Mouse (Mus musculus): ENCODE data around the gene Prkcd.
A peak's percentile ranks its signal among the peaks of the same experiment; 100 is the strongest.

The Prkcd gene

DNA sequence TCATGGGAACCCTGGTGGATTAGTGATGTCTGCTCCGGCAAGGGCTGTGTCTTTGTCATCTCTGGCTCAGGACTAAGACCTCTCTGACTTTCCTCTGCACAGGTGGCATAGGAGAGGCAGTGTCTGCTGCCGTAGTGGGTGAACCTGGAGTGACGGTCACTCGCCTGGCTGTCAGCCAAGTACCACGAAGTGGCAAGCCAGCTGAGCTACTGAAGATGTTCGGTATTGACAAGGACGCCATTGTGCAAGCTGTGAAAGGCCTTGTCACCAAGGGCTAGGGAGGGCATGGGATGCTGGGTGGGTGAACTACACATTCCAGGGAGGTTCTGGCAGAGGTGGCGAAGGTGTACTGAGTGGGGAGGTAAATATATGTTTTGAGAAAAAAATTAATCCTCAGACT lies 52.8 kb downstream of the Prkcd start:
- DNase-seq (ENCODE audit: low read depth), result no peak

GRCm38 (mm10) chr14:30572253-30572652 lies 53.8 kb downstream of the Prkcd start:
- DNase-seq (ENCODE audit: low read depth), result no peak

DNA sequence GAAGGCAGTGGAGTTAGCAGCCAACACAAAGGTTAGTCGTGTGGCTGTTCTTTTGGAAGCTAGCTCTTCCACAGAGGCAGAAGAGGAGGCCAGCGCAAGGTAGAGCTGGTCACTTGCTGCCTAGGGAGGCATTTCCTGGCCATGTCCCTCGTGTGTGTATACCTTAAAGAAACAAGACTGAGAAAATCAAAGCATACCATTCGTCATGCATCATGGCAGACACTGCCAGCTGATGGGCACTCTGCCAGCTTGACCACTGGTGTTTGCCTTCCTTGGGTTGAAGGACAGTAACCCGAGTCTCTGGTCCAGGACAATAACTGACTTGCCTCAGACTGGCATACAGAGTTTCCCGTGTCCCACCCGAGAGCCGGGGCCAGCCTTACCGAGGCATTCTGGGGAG lies 55.7 kb downstream of the Prkcd start:
- no peak for DNase-seq (ENCODE audit: low read depth)

- DNase-seq (ENCODE audit: low read depth), result no peak
Observed at GRCm38 (mm10) chr14:30568016-30568415, 58.0 kb downstream of the Prkcd start.

- DNase-seq (ENCODE audit: low read depth), result no peak
Observed at GRCm38 (mm10) chr14:30566317-30566716, 59.7 kb downstream of the Prkcd start.

- DNase-seq (ENCODE audit: low read depth), result no peak
Observed at GRCm38 (mm10) chr14:30564451-30564850, 61.6 kb downstream of the Prkcd start.

DNA sequence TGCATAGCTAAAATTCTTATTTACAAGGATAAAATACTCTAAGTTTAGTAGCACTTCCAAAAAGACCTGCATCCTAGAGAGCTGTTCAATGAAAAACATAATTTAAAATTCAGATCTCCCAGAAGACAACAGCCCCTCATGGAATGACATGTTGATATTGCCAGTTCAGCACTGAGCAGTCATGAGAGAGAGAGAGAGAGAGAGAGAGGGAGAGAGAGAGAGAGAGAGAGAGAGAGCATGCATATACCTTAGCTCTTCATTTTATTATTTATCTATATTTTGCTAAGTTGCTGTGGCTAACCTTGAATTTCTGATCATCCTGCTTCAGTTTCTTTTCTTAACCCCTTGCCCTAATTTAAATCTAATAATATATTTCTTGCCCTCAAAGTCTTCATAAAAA lies 63.7 kb downstream of the Prkcd start:
- no peak for DNase-seq (ENCODE audit: low read depth)

GRCm38 (mm10) chr14:30561470-30562187 lies 64.4 kb downstream of the Prkcd start:
- DNase-seq (ENCODE audit: low read depth), result peak; percentile 87

GRCm38 (mm10) chr14:30560803-30561389 lies 65.1 kb downstream of the Prkcd start:
- DNase-seq (ENCODE audit: low read depth), result no peak

- DNase-seq (ENCODE audit: low read depth), result no peak
Observed at GRCm38 (mm10) chr14:30559321-30559850, 66.6 kb downstream of the Prkcd start.

DNA sequence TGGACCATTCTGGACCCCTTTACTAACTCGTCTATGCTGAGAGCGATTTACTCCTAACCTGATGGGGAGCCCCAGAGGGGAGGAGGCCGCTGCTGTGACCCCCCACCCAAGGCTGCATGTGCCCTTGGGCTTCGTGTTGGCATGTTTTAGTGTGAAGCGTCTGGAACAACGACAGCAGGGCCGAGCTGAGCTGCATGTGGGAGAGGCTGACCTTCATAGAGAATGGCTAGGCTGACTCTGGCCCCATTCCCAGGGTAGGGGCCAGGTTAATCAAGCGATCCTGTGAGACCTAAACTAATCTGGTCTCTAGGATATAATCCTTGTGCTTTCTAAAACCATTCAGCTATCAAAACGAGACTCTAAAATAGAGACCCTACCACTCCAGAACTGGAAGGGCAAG lies 68.3 kb downstream of the Prkcd start:
- DNase-seq (ENCODE audit: low read depth), result no peak

DNA sequence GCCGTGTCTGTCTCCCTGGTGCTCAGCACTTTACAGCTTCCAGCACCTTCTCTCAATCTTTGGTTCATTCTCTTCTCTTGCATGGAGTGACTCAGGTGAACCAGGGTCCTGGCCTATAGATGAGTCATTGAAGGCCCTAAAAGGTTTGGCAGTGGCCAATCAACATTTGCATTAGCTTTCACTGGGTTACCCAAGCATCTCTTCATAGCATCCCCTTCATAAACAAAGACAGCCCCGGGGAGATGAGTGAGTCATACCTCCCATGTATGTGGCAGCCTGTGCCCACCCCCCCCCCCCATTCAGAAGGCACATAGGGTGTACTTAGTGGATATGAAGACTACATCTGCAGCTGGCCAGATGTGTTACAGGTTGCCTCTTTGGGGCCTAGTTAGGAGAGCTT lies 69.4 kb downstream of the Prkcd start:
- no peak for DNase-seq (ENCODE audit: low read depth)

- no peak for DNase-seq (ENCODE audit: low read depth)
Observed at GRCm38 (mm10) chr14:30553185-30553584, 72.8 kb downstream of the Prkcd start.

DNA sequence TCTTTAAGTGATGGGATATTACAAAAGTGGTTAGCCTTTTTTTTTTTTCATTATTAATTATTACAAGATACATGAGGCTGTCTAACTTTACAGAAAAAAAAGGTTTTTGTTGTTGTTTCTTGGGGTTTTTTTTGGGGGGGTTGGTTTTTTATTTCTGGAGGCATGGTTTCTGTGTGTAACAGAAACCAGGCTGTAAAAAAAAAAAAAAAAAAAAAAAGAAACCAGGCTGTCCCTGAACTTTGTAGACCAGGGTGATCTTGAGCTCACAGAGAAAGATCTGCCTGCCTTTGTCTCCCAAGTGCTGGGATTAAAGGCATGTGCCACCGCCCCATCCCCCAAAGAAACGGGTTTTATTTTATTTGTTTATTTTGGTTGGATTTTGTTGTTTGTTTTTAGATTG lies 74.0 kb downstream of the Prkcd start:
- no peak for DNase-seq (ENCODE audit: low read depth)

- DNase-seq (ENCODE audit: low read depth), result no peak
Observed at GRCm38 (mm10) chr14:30551509-30551908, 74.5 kb downstream of the Prkcd start.

DNA sequence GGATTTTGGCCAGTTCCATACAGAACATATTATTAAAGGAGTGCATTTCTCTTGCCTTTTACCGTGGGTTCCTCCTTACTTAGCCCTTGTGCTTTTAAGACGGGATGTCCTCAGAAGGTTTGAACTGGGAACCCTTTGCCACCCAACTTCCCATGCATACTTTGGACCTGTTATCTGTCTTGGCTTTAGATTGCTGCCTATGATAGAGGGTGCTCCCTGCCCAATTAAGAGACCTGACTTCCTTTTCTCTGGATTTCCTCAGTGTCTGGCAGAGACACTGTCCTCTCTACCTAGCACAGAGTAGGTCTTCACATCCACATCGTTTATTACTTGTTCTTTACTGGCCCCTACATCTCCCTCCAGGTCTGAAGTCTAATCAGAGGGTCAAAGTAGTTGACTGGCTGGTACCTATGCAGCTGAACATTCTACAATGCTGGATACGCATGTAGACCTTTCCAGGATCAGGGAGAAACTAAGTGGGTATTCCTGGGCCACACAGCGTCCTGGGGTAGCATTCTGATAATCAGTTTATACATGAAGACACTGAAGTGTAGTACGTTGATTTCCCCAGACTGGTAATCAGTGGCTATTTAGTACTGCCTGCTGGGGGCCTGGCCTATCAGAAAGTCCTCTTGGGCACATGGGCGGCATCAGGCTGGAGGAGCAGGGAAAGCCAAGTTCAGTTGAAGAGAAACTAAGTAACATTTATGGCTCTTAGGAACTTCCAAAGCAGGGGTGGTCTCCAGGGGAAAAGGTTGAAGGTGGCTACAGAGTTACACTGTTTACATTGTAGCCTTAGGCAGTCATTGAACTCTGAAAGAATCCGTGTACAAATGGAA lies 75.6 kb downstream of the Prkcd start:
- no peak for DNase-seq (ENCODE audit: low read depth)

- DNase-seq (ENCODE audit: low read depth), result no peak
Observed at GRCm38 (mm10) chr14:30549777-30550149, 76.2 kb downstream of the Prkcd start.

- DNase-seq (ENCODE audit: low read depth), result peak; percentile 91
Observed at GRCm38 (mm10) chr14:30548965-30549776, 76.8 kb downstream of the Prkcd start.

GRCm38 (mm10) chr14:30548131-30548720 lies 77.8 kb downstream of the Prkcd start, which contains the start of gene Tkt:
TSS of gene Tkt (plus strand) at chr14:30548359.
- no peak for DNase-seq (ENCODE audit: low read depth)
